Comparison of ENCODE assay signal across 19 mouse cellular contexts in genomic region chr1:59383049-59383610, GRCm38 (mm10).
DNase-seq lines count a peak whose midpoint lies in the region; ATAC-seq lines count a peak whose summit lies in the region.
"Had no signal": no experiment of that assay in that cellular context is flagged by ENCODE, and none has a peak within 500 bp of the region (broad histone marks: within the 10 kb centered on the region; RNA-seq: fewer than 3 reads in every experiment).

No protein-coding gene starts in this region.

- no peaks in the 10 kb centered on the region for H3K36me3 ChIP-seq in heart, embryonic 11.5 days (ENCODE audit: control insufficient read depth, insufficient read depth, low read length)
- H3K36me3 ChIP-seq: forebrain, embryonic 15.5 days; heart, embryonic 15.5 days; hindbrain, embryonic 15.5 days had no signal

- no peak overlapping the region for H3K4me3 ChIP-seq in heart, embryonic 11.5 days (ENCODE audit: low read depth, low read length)
- H3K4me3 ChIP-seq: forebrain, embryonic 15.5 days; heart, embryonic 15.5 days; hindbrain, embryonic 15.5 days; megakaryocyte, embryonic 14.5 days had no signal

- intact Hi-C loops in heart, postnatal 14 days (cut with DNase I) = no loop called here

- no peak for ATAC-seq in heart, embryonic 11.5 days (replicated peaks; ENCODE audit: insufficient number of reproducible peaks, low FRiP score, low TSS enrichment)
- ATAC-seq: forebrain, embryonic 15.5 days; Patski had no signal

- no peaks in the 10 kb centered on the region for H3K9me3 ChIP-seq in heart, embryonic 11.5 days (replicated peaks; ENCODE audit: control insufficient read depth, low read length)
- H3K9me3 ChIP-seq: forebrain, embryonic 15.5 days; heart, embryonic 15.5 days; hindbrain, embryonic 15.5 days; megakaryocyte, embryonic 14.5 days had no signal

- no peak overlapping the region for H3K27ac ChIP-seq in heart, embryonic 11.5 days (ENCODE audit: low read depth, low read length)
- H3K27ac ChIP-seq: forebrain, embryonic 15.5 days; heart, embryonic 15.5 days; hindbrain, embryonic 15.5 days; liver, embryonic 14.5 days had no signal

- DNase-seq in heart, adult 18-20 months = peak; percentile 57 to 59
- DNase-seq in R1 (ENCODE audit: low read depth, low spot score) = peak; percentile 23
- DNase-seq in heart, postnatal 14 days = peak; percentile 13
- peak; percentile 32 for DNase-seq in lung, postnatal 10 days
- DNase-seq in cerebellum, adult 18-20 months = no peak
- DNase-seq in neural tube, embryonic 10.5 days (ENCODE audit: extremely low spot score, low spot score) = no peak
- DNase-seq in retina, postnatal 1 day = no peak
- DNase-seq: cerebellum, adult 8-10 months; embryo, embryonic 11 days; kidney, adult 8-10 months; layer of hippocampus, postnatal 36 days; thymus, adult 2 months had no signal

- peaks cover 16% of the 10 kb centered on the region for H3K27me3 ChIP-seq in heart, embryonic 11.5 days (ENCODE audit: control insufficient read depth, insufficient read depth, low read length)
- H3K27me3 ChIP-seq: forebrain, embryonic 15.5 days; hindbrain, embryonic 15.5 days; Patski had no signal

- H3K4me2 ChIP-seq in heart, embryonic 11.5 days = no peak overlapping the region
- H3K4me2 ChIP-seq: forebrain, embryonic 15.5 days; heart, embryonic 15.5 days; hindbrain, embryonic 15.5 days had no signal

- H3K4me1 ChIP-seq in heart, embryonic 11.5 days (ENCODE audit: control insufficient read depth, insufficient read depth, low read length) = peaks cover 4% of the 10 kb centered on the region; the same call in 1 of the 2 replicates

- WGBS in heart, embryonic 11.5 days (ENCODE audit: insufficient replicate concordance) = 61% methylated on average over 6 of the region's 6 CpGs

- no peak overlapping the region for H3K9ac ChIP-seq in heart, embryonic 11.5 days (ENCODE audit: low read depth, low read length)
- H3K9ac ChIP-seq: forebrain, embryonic 15.5 days; heart, embryonic 15.5 days; hindbrain, embryonic 15.5 days; liver, embryonic 14.5 days had no signal

Comparison
In these comparisons a context has a peak if more than half of its experiments do, and no peak if none do; other contexts are left out.
1. DNase-seq: peak in heart, adult 18-20 months (2 of 2), R1 (single experiment), heart, postnatal 14 days (2 of 2) and lung, postnatal 10 days (single experiment); none in cerebellum, adult 18-20 months (0 of 2), neural tube, embryonic 10.5 days (single experiment) and retina, postnatal 1 day (single experiment).